ENCODE assay signal across 21 mouse cellular contexts in genomic region chr8:117958914-117959313, GRCm38 (mm10).
DNase-seq lines count a peak whose midpoint lies in the region; TF ChIP-seq lines count a peak whose summit lies in the region.
"Had no signal": no experiment of that assay in that cellular context is flagged by ENCODE, and none has a peak within 500 bp of the region (broad histone marks: within the 10 kb centered on the region; RNA-seq: fewer than 3 reads in every experiment).

No protein-coding gene starts in this region.

- 31% methylated on average over 3 of the region's 3 CpGs for WGBS in heart, adult 2 months

- H3K36me3 ChIP-seq in heart, adult 2 months (ENCODE audit: control insufficient read depth, insufficient read depth, low read length): no peaks in the 10 kb centered on the region
- no peaks in the 10 kb centered on the region for H3K36me3 ChIP-seq in E14TG2a.4 (ENCODE audit: insufficient read depth, low read length)
- H3K36me3 ChIP-seq: forebrain, embryonic 12.5 days; heart, embryonic 12.5 days; intestine, embryonic 15.5 days; liver, embryonic 13.5 days had no signal

- intact Hi-C loops in heart, adult 2 months (cut with DNase I): no loop called here
- intact Hi-C loops in heart, postnatal 14 days (cut with DNase I): no loop called here
- intact Hi-C loops in left cerebral cortex, adult 2 months (cut with DNase I): no loop called here

- H3K4me1 ChIP-seq in heart, adult 2 months (ENCODE audit: control insufficient read depth, insufficient read depth, low read length): no peaks in the 10 kb centered on the region
- no peaks in the 10 kb centered on the region for H3K4me1 ChIP-seq in E14TG2a.4 (replicated peaks; ENCODE audit: low read depth, low read length)
- H3K4me1 ChIP-seq: forebrain, embryonic 12.5 days; heart, embryonic 12.5 days; intestine, embryonic 15.5 days; liver, embryonic 13.5 days; megakaryocyte, embryonic 14.5 days had no signal

- no peak for TF ChIP-seq EP300 in heart, adult 2 months (IDR thresholded peaks at IDR 0.05; ENCODE audit: insufficient read depth, low read depth, low read length)

- no peaks in the 10 kb centered on the region for H3K9me3 ChIP-seq in E14TG2a.4 (ENCODE audit: low read length)
- H3K9me3 ChIP-seq: intestine, embryonic 15.5 days had no signal

- no peak for DNase-seq in heart, adult 2 months
- no peak for DNase-seq in heart, postnatal 14 days
- no peak for DNase-seq in left cerebral cortex, adult 2 months (ENCODE audit: extremely low spot score in 1 of 2, low spot score in 2 of 2)
- DNase-seq in left cerebral cortex, adult 9 months (ENCODE audit: low spot score in 2 of 2): no peak
- DNase-seq in R1 (ENCODE audit: low read depth, low spot score): peak; percentile 56
- DNase-seq in urinary bladder, adult 2 months (ENCODE audit: low spot score): no peak
- DNase-seq in kidney, adult 9 months: no peak
- DNase-seq: adrenal gland, postnatal 36 days; cerebellum, adult 11-12 months; cerebellum, postnatal 10 days; layer of hippocampus, postnatal 36 days; liver, embryonic 13.5 days; lung, embryonic 14.5 days; lung, postnatal 36 days; thymus, postnatal 25 days had no signal

- H3K27me3 ChIP-seq in heart, adult 2 months (ENCODE audit: control insufficient read depth, insufficient read depth, low read length): no peaks in the 10 kb centered on the region
- peaks cover 8% of the 10 kb centered on the region for H3K27me3 ChIP-seq in E14TG2a.4 (ENCODE audit: insufficient read depth, low read length)
- H3K27me3 ChIP-seq: intestine, embryonic 15.5 days; liver, embryonic 13.5 days; megakaryocyte, embryonic 14.5 days had no signal

- H3K9ac ChIP-seq in heart, adult 2 months (ENCODE audit: low read depth, low read length): no peak overlapping the region
- H3K9ac ChIP-seq: forebrain, embryonic 12.5 days; heart, embryonic 12.5 days; hindbrain, embryonic 14.5 days; intestine, embryonic 15.5 days; liver, embryonic 13.5 days; lung, embryonic 14.5 days had no signal

- no peak overlapping the region for H3K27ac ChIP-seq in heart, adult 2 months
- no peak overlapping the region for H3K27ac ChIP-seq in left cerebral cortex, adult 2 months
- H3K27ac ChIP-seq: forebrain, embryonic 12.5 days; hindbrain, embryonic 14.5 days; intestine, embryonic 15.5 days; liver, embryonic 13.5 days had no signal

- no peaks in the 10 kb centered on the region for H3K79me2 ChIP-seq in heart, adult 2 months (replicated peaks; ENCODE audit: control insufficient read depth, insufficient read depth, low read length)

- no peak overlapping the region for H3K4me3 ChIP-seq in heart, adult 2 months
- no peak overlapping the region for H3K4me3 ChIP-seq in left cerebral cortex, adult 2 months
- no peak overlapping the region for H3K4me3 ChIP-seq in E14TG2a.4 (replicated peaks; ENCODE audit: low read length)
- H3K4me3 ChIP-seq: forebrain, embryonic 12.5 days; heart, embryonic 12.5 days; intestine, embryonic 15.5 days; liver, embryonic 13.5 days; megakaryocyte, embryonic 14.5 days had no signal

- TF ChIP-seq CTCF in heart, adult 2 months (IDR thresholded peaks at IDR 0.05): peak; percentile 34
- TF ChIP-seq CTCF in left cerebral cortex, adult 2 months (IDR thresholded peaks at IDR 0.05): peak; percentile 28
- TF ChIP-seq CTCF in E14TG2a.4 (conservative IDR thresholded peaks at IDR 0.05; ENCODE audit: low read length): peak; percentile 30; the same call in 1 of the 2 replicates

- TF ChIP-seq POLR2A in heart, adult 2 months (IDR thresholded peaks at IDR 0.05; ENCODE audit: insufficient read depth, low read depth, low read length): no peak
